Mouse (Mus musculus) E14TG2a.4 (cell line): ENCODE results near the gene Klhdc1.

ENCODE experiments used
- H3K27me3 ChIP-seq: 2 replicates; pipeline ENCODE4 v1.6.1; 2014; ENCODE audit warnings: low read length, control low read depth; ENCODE audit not compliant: insufficient read depth
- H3K36me3 ChIP-seq: 2 replicates; pipeline ENCODE4 v1.6.1; 2014; ENCODE audit warnings: low read length, control low read depth; ENCODE audit not compliant: insufficient read depth
- H3K4me1 ChIP-seq: replicated peaks from 2 replicates; pipeline ENCODE4 v1.6.1; 2014; ENCODE audit warnings: low read depth, low read length, control low read depth
- H3K4me3 ChIP-seq: replicated peaks from 2 replicates; pipeline ENCODE4 v1.5.1; 2014; ENCODE audit warnings: mild to moderate bottlenecking, low read length
- H3K9me3 ChIP-seq: 2 replicates; pipeline ENCODE4 v1.6.1; 2014; ENCODE audit warnings: low read length, control low read depth
- CTCF ChIP-seq: conservative IDR thresholded peaks from 2 replicates; pipeline ENCODE4 v1.5.1; 2014; ENCODE audit warnings: low read length
- NANOG ChIP-seq: IDR thresholded peaks from 2 replicates; pipeline ENCODE4 v1.6.1; 2014; ENCODE audit warnings: borderline replicate concordance, low read length, mixed read lengths
- POU5F1 ChIP-seq: IDR thresholded peaks from 2 replicates; pipeline ENCODE4 v1.6.1; 2014; ENCODE audit warnings: low read length, borderline replicate concordance

Klhdc1 gene

GRCm38 (mm10) chr12:69241771-69242431, 925 bp downstream of the Klhdc1 start:
- Histone ChIP-seq H3K27me3 (peaks cover 36% of the 10 kb centered on the region), H3K9me3 (no peaks in the 10 kb centered on the region), H3K4me1 (peaks cover 6% of the 10 kb centered on the region; the same call in 1 of the 2 replicates), H3K4me3 (peak overlapping the region; percentile 84), H3K36me3 (no peaks in the 10 kb centered on the region)
- no peak for TF ChIP-seq NANOG
- TF ChIP-seq POU5F1: no peak
- no peak for TF ChIP-seq CTCF

GRCm38 (mm10) chr12:69249766-69250165, 8.8 kb downstream of the Klhdc1 start:
- Histone ChIP-seq H3K4me1 (no peaks in the 10 kb centered on the region), H3K9me3 (no peaks in the 10 kb centered on the region), H3K36me3 (no peaks in the 10 kb centered on the region), H3K27me3 (peaks cover 3% of the 10 kb centered on the region; the same call in 1 of the 2 replicates), H3K4me3 (peak overlapping the region; percentile 26; the same call in 1 of the 2 replicates)
- TF ChIP-seq POU5F1 (no peak), CTCF (no peak), NANOG (no peak)

DNA sequence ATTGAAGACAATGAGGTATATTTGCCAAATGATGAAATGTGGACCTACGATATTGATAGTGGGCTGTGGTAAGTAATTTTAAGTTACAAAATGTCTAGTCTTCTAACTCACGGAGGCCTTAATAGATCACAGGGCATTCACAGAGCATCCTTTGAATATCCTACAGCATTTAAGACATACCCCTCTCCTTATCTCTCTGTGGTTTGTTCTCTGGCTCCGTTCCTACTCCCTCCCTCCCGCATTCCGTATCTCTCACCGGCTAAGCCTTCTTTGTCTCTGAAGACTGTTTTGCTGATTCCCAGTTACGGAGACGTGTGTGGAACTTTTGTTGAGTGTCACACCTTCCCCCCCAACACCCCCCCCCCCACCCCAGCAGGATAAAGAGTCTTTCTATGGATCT, 9.8 kb downstream of the Klhdc1 start:
- H3K4me1 ChIP-seq: no peaks in the 10 kb centered on the region
- no peaks in the 10 kb centered on the region for H3K36me3 ChIP-seq
- H3K9me3 ChIP-seq: no peaks in the 10 kb centered on the region
- H3K4me3 ChIP-seq: no peak overlapping the region
- no peak for TF ChIP-seq NANOG
- no peak for TF ChIP-seq POU5F1
- no peak for TF ChIP-seq CTCF
- peaks cover 3% of the 10 kb centered on the region; the same call in 1 of the 2 replicates for H3K27me3 ChIP-seq

DNA sequence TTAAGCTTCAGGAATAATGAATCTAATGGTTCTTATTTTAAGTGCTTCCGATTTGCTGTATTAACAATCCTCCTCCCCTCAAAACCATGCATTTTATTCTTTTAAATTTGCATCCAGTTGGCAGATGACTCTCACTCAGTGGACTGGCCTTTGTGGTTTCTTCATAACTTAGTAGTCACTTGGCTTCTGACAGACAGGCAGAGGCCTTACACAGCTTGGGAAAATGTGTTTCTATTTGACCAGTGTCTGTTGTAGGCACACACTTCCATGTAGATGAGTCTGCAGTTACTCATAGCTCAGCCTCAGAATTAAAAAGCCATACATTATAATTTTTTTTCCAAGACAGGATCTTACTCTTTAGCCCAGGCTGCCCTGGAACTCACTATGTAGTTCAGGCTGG, 12.8 kb downstream of the Klhdc1 start:
- TF ChIP-seq POU5F1 (no peak), NANOG (no peak), CTCF (no peak)
- Histone ChIP-seq H3K36me3 (no peaks in the 10 kb centered on the region), H3K4me3 (no peak overlapping the region), H3K9me3 (no peaks in the 10 kb centered on the region), H3K27me3 (no peaks in the 10 kb centered on the region), H3K4me1 (no peaks in the 10 kb centered on the region)

GRCm38 (mm10) chr12:69257836-69258235, 16.9 kb downstream of the Klhdc1 start:
- no peaks in the 10 kb centered on the region for H3K4me1 ChIP-seq

GRCm38 (mm10) chr12:69262251-69262650, 21.3 kb downstream of the Klhdc1 start:
- Histone ChIP-seq H3K9me3 (no peaks in the 10 kb centered on the region), H3K4me3 (no peak overlapping the region), H3K36me3 (no peaks in the 10 kb centered on the region), H3K4me1 (no peaks in the 10 kb centered on the region), H3K27me3 (no peaks in the 10 kb centered on the region)
- TF ChIP-seq POU5F1: no peak
- no peak for TF ChIP-seq NANOG
- no peak for TF ChIP-seq CTCF

More at GRCm38 (mm10) chr12:69257836-69258235, 16.9 kb downstream of the Klhdc1 start:
- no peaks in the 10 kb centered on the region for H3K9me3 ChIP-seq
- no peak overlapping the region for H3K4me3 ChIP-seq
- H3K27me3 ChIP-seq: no peaks in the 10 kb centered on the region
- H3K36me3 ChIP-seq: no peaks in the 10 kb centered on the region
- no peak for TF ChIP-seq NANOG
- no peak for TF ChIP-seq POU5F1
- TF ChIP-seq CTCF: no peak

GRCm38 (mm10) chr12:69265031-69265430, 24.1 kb downstream of the Klhdc1 start:
- no peak overlapping the region for H3K4me3 ChIP-seq
- no peaks in the 10 kb centered on the region for H3K9me3 ChIP-seq
- TF ChIP-seq CTCF (no peak), POU5F1 (no peak), NANOG (no peak)
- no peaks in the 10 kb centered on the region for H3K27me3 ChIP-seq
- no peaks in the 10 kb centered on the region for H3K4me1 ChIP-seq
- H3K36me3 ChIP-seq: no peaks in the 10 kb centered on the region

GRCm38 (mm10) chr12:69267956-69268632, 27.1 kb downstream of the Klhdc1 start:
- Histone ChIP-seq H3K36me3 (no peaks in the 10 kb centered on the region), H3K9me3 (no peaks in the 10 kb centered on the region), H3K4me3 (no peak overlapping the region), H3K27me3 (no peaks in the 10 kb centered on the region), H3K4me1 (no peaks in the 10 kb centered on the region)
- TF ChIP-seq CTCF (no peak), NANOG (no peak), POU5F1 (no peak)
